Mouse (Mus musculus) MEL (cell line): ENCODE measurements around the gene Muc2. TPM values are rescaled to one million over a fixed set of nuclear protein-coding genes. Genes with fewer than 3 reads are reported as not detected.
A peak's percentile ranks its signal among the peaks of the same experiment; 100 is the strongest.

Experiments
- DNase-seq: peaks from one replicate; pipeline ENCODE4 v3.0.0; 2011; ENCODE audit warnings: low read depth, low spot score
- H3K27ac ChIP-seq: 2 replicates; pipeline ENCODE4 v1.5.1; 2012; ENCODE audit warnings: low read depth, mild to moderate bottlenecking, control low read depth, low read length, moderate library complexity; ENCODE audit not compliant: control insufficient read depth
- H3K27me3 ChIP-seq, 2 experiments: fragments of 150-350 bp in 1 of 2; sonication (generic) in 1 of 2; 2 replicates each; pipeline ENCODE4 v1.6.1; 2012; ENCODE audit warnings: low read length in 2 of 2, mild to moderate bottlenecking in 2 of 2, improper control_type of control experiment in 1 of 2, moderate library complexity in 1 of 2; ENCODE audit not compliant: insufficient read depth in 2 of 2, control insufficient read depth in 1 of 2
- H3K36me3 ChIP-seq, 2 experiments: 2 replicates each; pipeline ENCODE4 v1.6.1; 2012 to 2014; ENCODE audit warnings: low read length in 2 of 2, improper control_type of control experiment in 1 of 2, inconsistent platforms in 1 of 2, mild to moderate bottlenecking in 1 of 2; ENCODE audit not compliant: insufficient read depth in 2 of 2, control insufficient read depth in 1 of 2
- H3K4me1 ChIP-seq, 2 experiments: fragments of 150-350 bp in 1 of 2; sonication (generic) in 1 of 2; 2 replicates each; pipeline ENCODE4 v1.6.1; 2012; ENCODE audit warnings: low read length in 2 of 2, improper control_type of control experiment in 1 of 2, mild to moderate bottlenecking in 1 of 2; ENCODE audit not compliant: insufficient read depth in 2 of 2, control insufficient read depth in 1 of 2
- H3K4me3 ChIP-seq, 2 experiments: fragments of 150-350 bp in 1 of 2; sonication (generic) in 1 of 2; 2 replicates each; pipeline ENCODE4 v1.5.1; 2012; ENCODE audit warnings: low read depth in 2 of 2, low read length in 2 of 2, mild to moderate bottlenecking in 2 of 2, moderate library complexity in 2 of 2, control low read depth in 1 of 2, improper control_type of control experiment in 1 of 2; ENCODE audit not compliant: control insufficient read depth in 1 of 2, insufficient read depth in 1 of 2
- H3K79me2 ChIP-seq: 2 replicates; pipeline ENCODE4 v1.6.1; 2012; ENCODE audit warnings: mild to moderate bottlenecking, low read length, moderate library complexity; ENCODE audit not compliant: control insufficient read depth, poor library complexity, insufficient read depth
- H3K9ac ChIP-seq: 2 replicates; pipeline ENCODE4 v1.6.1; 2012; ENCODE audit warnings: low read depth, mild to moderate bottlenecking, control low read depth, low read length, moderate library complexity; ENCODE audit not compliant: control insufficient read depth, poor library complexity, severe bottlenecking
- H3K9me3 ChIP-seq: fragments of 150-350 bp; sonication (generic); replicated peaks from 2 replicates; pipeline ENCODE4 v1.6.1; 2012; ENCODE audit warnings: mild to moderate bottlenecking, low read length, improper control_type of control experiment, moderate library complexity; ENCODE audit not compliant: insufficient read depth
- BHLHE40 ChIP-seq: IDR thresholded peaks from 2 replicates; pipeline ENCODE4 v1.6.1; 2012; ENCODE audit warnings: low read depth, mild to moderate bottlenecking, inconsistent platforms, low read length, improper control_type of control experiment, borderline replicate concordance
- CHD1 ChIP-seq: IDR thresholded peaks from 2 replicates; pipeline ENCODE4 v1.6.1; 2012; ENCODE audit warnings: low read depth, mild to moderate bottlenecking, inconsistent platforms, low read length, improper control_type of control experiment
- CHD2 ChIP-seq: IDR thresholded peaks from 2 replicates; pipeline ENCODE4 v1.6.1; 2011; ENCODE audit warnings: low read length, improper control_type of control experiment
- CTCF ChIP-seq, 3 experiments: IDR thresholded peaks in 2 of 3; conservative IDR thresholded peaks in 1 of 3; 2 replicates each; pipeline ENCODE4 v1.5.1; 2011 to 2012; ENCODE audit warnings: low read length in 3 of 3, low read depth in 2 of 3, mild to moderate bottlenecking in 2 of 3, improper control_type of control experiment in 1 of 3, inconsistent platforms in 1 of 3, mixed read lengths in 1 of 3, moderate library complexity in 1 of 3; ENCODE audit not compliant: control insufficient read depth in 1 of 3, insufficient read depth in 1 of 3, poor library complexity in 1 of 3, severe bottlenecking in 1 of 3
- E2F4 ChIP-seq: IDR thresholded peaks from 2 replicates; pipeline ENCODE4 v1.6.1; 2011; ENCODE audit warnings: low read depth, low read length, improper control_type of control experiment, borderline replicate concordance
- ELF1 ChIP-seq: IDR thresholded peaks from 2 replicates; pipeline ENCODE4 v1.6.1; 2014; ENCODE audit warnings: low read depth, mild to moderate bottlenecking, inconsistent platforms, low read length, improper control_type of control experiment, moderate library complexity
- EP300 ChIP-seq, 2 experiments: IDR thresholded peaks; 2 replicates each; pipeline ENCODE4 v1.6.1; 2011; ENCODE audit warnings: improper control_type of control experiment in 2 of 2, low read length in 2 of 2, low read depth in 1 of 2, mild to moderate bottlenecking in 1 of 2
- ETS1 ChIP-seq: IDR thresholded peaks from 2 replicates; pipeline ENCODE4 v1.6.1; 2012; ENCODE audit warnings: low read depth, mild to moderate bottlenecking, inconsistent platforms, low read length, improper control_type of control experiment, moderate library complexity
- GABPA ChIP-seq: IDR thresholded peaks from 2 replicates; pipeline ENCODE4 v1.6.1; 2012; ENCODE audit warnings: low read depth, mild to moderate bottlenecking, inconsistent platforms, low read length, improper control_type of control experiment, moderate library complexity
- GATA1 ChIP-seq: IDR thresholded peaks from 2 replicates; pipeline ENCODE4 v1.6.1; 2011; ENCODE audit warnings: low read depth, low read length, improper control_type of control experiment
- HCFC1 ChIP-seq: IDR thresholded peaks from 2 replicates; pipeline ENCODE4 v1.6.1; 2012; ENCODE audit warnings: low read depth, mild to moderate bottlenecking, inconsistent platforms, low read length, improper control_type of control experiment, moderate library complexity
- JUND ChIP-seq: IDR thresholded peaks from 2 replicates; pipeline ENCODE4 v1.6.1; 2011; ENCODE audit warnings: low read depth, mild to moderate bottlenecking, improper control_type of control experiment, low read length
- KAT2A ChIP-seq: conservative IDR thresholded peaks from 2 replicates; pipeline ENCODE4 v1.6.1; 2012; ENCODE audit warnings: low read depth, low read length, improper control_type of control experiment, inconsistent platforms
- MAFK ChIP-seq: IDR thresholded peaks from 2 replicates; pipeline ENCODE4 v1.6.1; 2011; ENCODE audit warnings: low read depth, mild to moderate bottlenecking, low read length, improper control_type of control experiment, borderline replicate concordance
- MAX ChIP-seq: IDR thresholded peaks from 2 replicates; pipeline ENCODE4 v1.6.1; 2011; ENCODE audit warnings: low read length, improper control_type of control experiment
- MAZ ChIP-seq: IDR thresholded peaks from 2 replicates; pipeline ENCODE4 v1.6.1; 2012; ENCODE audit warnings: low read depth, mild to moderate bottlenecking, inconsistent platforms, low read length, improper control_type of control experiment
- MXI1 ChIP-seq: IDR thresholded peaks from 2 replicates; pipeline ENCODE4 v1.6.1; 2011; ENCODE audit warnings: mild to moderate bottlenecking, low read depth, low read length, improper control_type of control experiment
- MYB ChIP-seq: IDR thresholded peaks from 2 replicates; pipeline ENCODE4 v1.6.1; 2011; ENCODE audit warnings: mild to moderate bottlenecking, low read depth, low read length, improper control_type of control experiment
- MYC ChIP-seq: IDR thresholded peaks from 2 replicates; pipeline ENCODE4 v1.6.1; 2011; ENCODE audit warnings: low read depth, mild to moderate bottlenecking, low read length, improper control_type of control experiment, moderate library complexity
- NELFE ChIP-seq: IDR thresholded peaks from 2 replicates; pipeline ENCODE4 v1.6.1; 2011; ENCODE audit warnings: low read depth, low read length, improper control_type of control experiment
- NRF1 ChIP-seq: IDR thresholded peaks from 2 replicates; pipeline ENCODE4 v1.6.1; 2014; ENCODE audit warnings: low read depth, mild to moderate bottlenecking, inconsistent platforms, low read length, improper control_type of control experiment, moderate library complexity; ENCODE audit not compliant: poor library complexity, insufficient read depth, severe bottlenecking
- POLR2A ChIP-seq, 2 experiments: IDR thresholded peaks; 2 replicates each; pipeline ENCODE4 v1.6.1; 2011 to 2012; ENCODE audit warnings: low read length in 2 of 2, mild to moderate bottlenecking in 2 of 2, control low read depth in 1 of 2, improper control_type of control experiment in 1 of 2, low read depth in 1 of 2, moderate library complexity in 1 of 2; ENCODE audit not compliant: control insufficient read depth in 1 of 2, insufficient read depth in 1 of 2, poor library complexity in 1 of 2
- POLR2AphosphoS2 ChIP-seq: IDR thresholded peaks from 2 replicates; pipeline ENCODE4 v1.6.1; 2011; ENCODE audit warnings: low read length, improper control_type of control experiment
- POLR2AphosphoS5 ChIP-seq: IDR thresholded peaks from 2 replicates; pipeline ENCODE4 v1.6.1; 2012; ENCODE audit warnings: low read depth, borderline replicate concordance, mild to moderate bottlenecking, inconsistent platforms, low read length, moderate library complexity, mixed read lengths
- RAD21 ChIP-seq: IDR thresholded peaks from 2 replicates; pipeline ENCODE4 v1.6.1; 2011; ENCODE audit warnings: mild to moderate bottlenecking, low read depth, low read length, improper control_type of control experiment
- RCOR1 ChIP-seq: IDR thresholded peaks from 2 replicates; pipeline ENCODE4 v1.6.1; 2012; ENCODE audit warnings: low read depth, mild to moderate bottlenecking, inconsistent platforms, low read length, improper control_type of control experiment
- SIN3A ChIP-seq: IDR thresholded peaks from 2 replicates; pipeline ENCODE4 v1.6.1; 2012; ENCODE audit warnings: low read length, improper control_type of control experiment, inconsistent platforms
- SMC3 ChIP-seq: IDR thresholded peaks from 2 replicates; pipeline ENCODE4 v1.6.1; 2011; ENCODE audit warnings: low read depth, low read length, improper control_type of control experiment
- TAL1 ChIP-seq: IDR thresholded peaks from 2 replicates; pipeline ENCODE4 v1.6.1; 2012; ENCODE audit warnings: mild to moderate bottlenecking, inconsistent platforms, low read length, moderate library complexity, mixed read lengths
- TBP ChIP-seq: IDR thresholded peaks from 2 replicates; pipeline ENCODE4 v1.8.0; 2011; ENCODE audit warnings: low read depth, low read length, improper control_type of control experiment
- TCF12 ChIP-seq: IDR thresholded peaks from 2 replicates; pipeline ENCODE4 v1.6.1; 2014; ENCODE audit warnings: low read depth, mild to moderate bottlenecking, inconsistent platforms, low read length, improper control_type of control experiment, moderate library complexity
- UBTF ChIP-seq: IDR thresholded peaks from 2 replicates; pipeline ENCODE4 v1.6.1; 2012; ENCODE audit warnings: low read depth, mild to moderate bottlenecking, inconsistent platforms, low read length, improper control_type of control experiment, moderate library complexity, borderline replicate concordance; ENCODE audit not compliant: insufficient read depth
- USF1 ChIP-seq: IDR thresholded peaks from 2 replicates; pipeline ENCODE4 v1.6.1; 2014; ENCODE audit warnings: low read depth, mild to moderate bottlenecking, inconsistent platforms, low read length, improper control_type of control experiment, moderate library complexity
- USF2 ChIP-seq, 2 experiments: IDR thresholded peaks; 2 replicates each; pipeline ENCODE4 v1.6.1; 2011 to 2012; ENCODE audit warnings: improper control_type of control experiment in 2 of 2, low read length in 2 of 2, borderline replicate concordance in 1 of 2, inconsistent platforms in 1 of 2, low read depth in 1 of 2, mild to moderate bottlenecking in 1 of 2; ENCODE audit not compliant: insufficient read depth in 1 of 2
- ZC3H11A ChIP-seq: IDR thresholded peaks from 2 replicates; pipeline ENCODE4 v1.6.1; 2012; ENCODE audit warnings: low read depth, mild to moderate bottlenecking, inconsistent platforms, low read length, improper control_type of control experiment
- ZKSCAN1 ChIP-seq: IDR thresholded peaks from 2 replicates; pipeline ENCODE4 v1.6.1; 2012; ENCODE audit warnings: low read depth, mild to moderate bottlenecking, inconsistent platforms, low read length, improper control_type of control experiment, moderate library complexity
- ZMIZ1 ChIP-seq: IDR thresholded peaks from 2 replicates; pipeline ENCODE4 v1.6.1; 2012; ENCODE audit warnings: low read depth, mild to moderate bottlenecking, inconsistent platforms, low read length, improper control_type of control experiment, moderate library complexity
- ZNF384 ChIP-seq: IDR thresholded peaks from 2 replicates; pipeline ENCODE4 v1.6.1; 2012; ENCODE audit warnings: low read depth, mild to moderate bottlenecking, inconsistent platforms, low read length, improper control_type of control experiment
- polyA plus RNA-seq, 2 experiments: library from polyadenylated mRNA; stranded (reverse) in 1 of 2; unstranded in 1 of 2; fragments of >175 nt in 1 of 2; fragments of >200 nt in 1 of 2; gene quantifications; 2 replicates each; pipeline versions ENCODE4 v1.2.1 to v1.2.4; 2012; ENCODE audit warnings: low replicate concordance in 2 of 2, low read depth in 1 of 2; ENCODE audit not compliant: insufficient read length in 2 of 2, insufficient read depth in 1 of 2, missing spikeins in 1 of 2
- total RNA-seq: library from RNA; depleted of rRNA; stranded (reverse); fragments of 300-350 nt; gene quantifications from 2 replicates; pipeline ENCODE4 v1.2.3, GENCODE M21; 2012

The Muc2 gene
- total and polyA plus RNA-seq, 3 experiments = 0.04 TPM; not detected in 2

DNA sequence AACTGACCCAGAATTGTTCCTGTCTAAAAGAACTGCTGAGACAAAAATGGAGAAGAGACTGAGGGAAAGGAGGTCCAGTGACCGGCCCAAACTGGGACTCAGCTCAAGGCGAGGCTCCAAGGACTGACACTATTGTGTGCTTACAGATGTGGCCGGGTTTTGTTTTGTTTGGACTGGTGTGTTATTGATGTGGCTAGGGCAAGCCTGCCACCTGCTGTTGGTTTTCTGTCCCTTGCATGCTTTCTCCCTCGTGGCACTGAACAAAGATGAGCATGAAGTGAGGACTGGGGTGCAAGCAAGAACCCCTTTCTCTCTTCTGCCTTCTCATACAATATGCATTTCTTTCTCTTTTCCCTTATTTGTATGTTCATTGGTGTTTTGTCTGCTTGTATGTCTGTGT is 23.9 kb upstream of the Muc2 start:
- Histone ChIP-seq H3K9me3 (no peaks in the 10 kb centered on the region), H3K9ac (no peak overlapping the region), H3K27me3 (no peaks in the 10 kb centered on the region), H3K4me3 (no peak overlapping the region), H3K4me1 (no peaks in the 10 kb centered on the region), H3K36me3 (no peaks in the 10 kb centered on the region), H3K27ac (no peak overlapping the region), H3K79me2 (no peaks in the 10 kb centered on the region)
- DNase-seq = peak; percentile 72
- TF ChIP-seq ZKSCAN1 (no peak), ELF1 (no peak), E2F4 (no peak), RCOR1 (no peak), ZNF384 (no peak), UBTF (no peak), TAL1 (no peak), ZMIZ1 (no peak), CHD1 (no peak), POLR2AphosphoS2 (no peak), USF1 (no peak), RAD21 (peak; percentile 89), MYC (peak; percentile 83), JUND (no peak), TCF12 (no peak), KAT2A (no peak), TBP (no peak), MYB (no peak), MAX (no peak; the same call in 1 of the 2 replicates), POLR2AphosphoS5 (no peak), SIN3A (no peak), MAZ (no peak), ZC3H11A (peak; percentile 81), ETS1 (no peak), BHLHE40 (no peak), USF2 (IDR thresholded peaks at IDR 0.05; ENCODE audit: borderline replicate concordance in 1 of 2, insufficient read depth in 1 of 2, low read depth in 1 of 2, low read length in 2 of 2) (no peak), MXI1 (peak; percentile 47; the same call in 1 of the 2 replicates), MAFK (no peak), CHD2 (no peak), EP300 (IDR thresholded peaks at IDR 0.05; ENCODE audit: low read depth in 1 of 2, low read length in 2 of 2) (no peak), GABPA (no peak), NRF1 (no peak), POLR2A (IDR thresholded peaks at IDR 0.05; ENCODE audit: control insufficient read depth in 1 of 2, insufficient read depth in 1 of 2, low read depth in 1 of 2, low read length in 2 of 2, poor library complexity in 1 of 2) (no peak), NELFE (no peak), CTCF (IDR thresholded peaks at IDR 0.05 in 2 of 3, conservative IDR thresholded peaks at IDR 0.05 in 1 of 3; ENCODE audit: control insufficient read depth in 1 of 3, insufficient read depth in 1 of 3, low read depth in 2 of 3, low read length in 3 of 3, poor library complexity in 1 of 3, severe bottlenecking in 1 of 3) (peak; percentile 78 to 85 (median 84)), HCFC1 (no peak), GATA1 (no peak), SMC3 (peak; percentile 89)
